Mouse (Mus musculus): ENCODE results near the gene Gm21293. TPM values are rescaled to one million over a fixed set of nuclear protein-coding genes. Genes with fewer than 3 reads are reported as not detected.
"Not testable (repeated sequence)": the region's sequence is repeated elsewhere in the genome, so short reads cannot be mapped to it uniquely, and the experiment has no call there.

The Gm21293 gene
- not detected in 2 replicates for polyA plus RNA-seq (2014; fragmentation: Nextera tagmentation; extraction: Ambion mirVana)

DNA sequence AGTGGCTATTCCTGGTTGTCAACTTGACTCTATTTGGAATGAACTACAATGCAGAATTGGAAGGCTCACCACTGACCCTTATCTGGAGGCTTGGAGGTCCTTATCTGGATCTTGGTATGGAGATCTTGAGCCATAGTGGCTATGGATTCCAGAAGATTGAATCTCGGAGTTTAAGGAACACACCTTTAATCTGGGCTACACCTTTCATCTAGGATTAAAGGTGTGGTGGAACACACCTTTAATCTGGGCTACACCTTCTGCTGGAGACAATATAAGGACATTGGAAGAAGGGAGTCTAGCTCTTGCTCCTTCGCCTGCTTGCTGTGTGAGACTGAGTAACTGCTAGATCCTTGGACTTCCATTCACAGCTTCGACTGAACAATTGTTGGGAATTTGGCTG, at the start of gene Gm21293:
Gene Gm21293 (plus strand): TSS at position 301 of the 400 bp plus-strand sequence.
- not testable (repeated sequence) for H3K36me3 ChIP-seq (ENCODE audit: control insufficient read depth, insufficient read depth, low read length); H3K27ac ChIP-seq (ENCODE audit: low read depth, low read length); H3K9me3 ChIP-seq (ENCODE audit: control insufficient read depth, low read length); H3K4me3 ChIP-seq (ENCODE audit: low read length); H3K9ac ChIP-seq (ENCODE audit: low read depth, low read length); H3K4me1 ChIP-seq (ENCODE audit: control insufficient read depth, insufficient read depth, low read length); H3K4me2 ChIP-seq (replicated peaks; ENCODE audit: low read depth, low read length); ATAC-seq (ENCODE audit: low FRiP score, low TSS enrichment); H3K27me3 ChIP-seq (ENCODE audit: control insufficient read depth, insufficient read depth, low read length)
- no CpG with 5 or more reads among the region's 3 CpGs for WGBS

GRCm38 (mm10) chr10:104110044-104110443, 32.7 kb upstream of the Gm21293 start:
- H3K27me3 ChIP-seq (ENCODE audit: control insufficient read depth, insufficient read depth, low read length) = no peaks in the 10 kb centered on the region
- H3K9me3 ChIP-seq (ENCODE audit: control insufficient read depth, low read length) = no peaks in the 10 kb centered on the region
- H3K9ac ChIP-seq (ENCODE audit: low read depth, low read length) = no peak overlapping the region
- 70% methylated on average over 3 of the region's 3 CpGs for WGBS
- H3K27ac ChIP-seq (ENCODE audit: low read depth, low read length) = no peak overlapping the region
- H3K4me3 ChIP-seq (ENCODE audit: low read length) = no peak overlapping the region
- H3K36me3 ChIP-seq (ENCODE audit: control insufficient read depth, insufficient read depth, low read length) = no peaks in the 10 kb centered on the region
- H3K4me2 ChIP-seq (replicated peaks; ENCODE audit: low read depth, low read length) = no peak overlapping the region
- ATAC-seq (ENCODE audit: low FRiP score, low TSS enrichment) = no peak
- no peaks in the 10 kb centered on the region for H3K4me1 ChIP-seq (ENCODE audit: control insufficient read depth, insufficient read depth, low read length)

GRCm38 (mm10) chr10:104118312-104118711, 24.5 kb upstream of the Gm21293 start:
- Histone ChIP-seq H3K9ac (ENCODE audit: low read depth, low read length) (no peak overlapping the region), H3K27me3 (ENCODE audit: control insufficient read depth, insufficient read depth, low read length) (no peaks in the 10 kb centered on the region), H3K4me3 (ENCODE audit: low read length) (no peak overlapping the region), H3K4me2 (replicated peaks; ENCODE audit: low read depth, low read length) (no peak overlapping the region), H3K4me1 (ENCODE audit: control insufficient read depth, insufficient read depth, low read length) (no peaks in the 10 kb centered on the region), H3K27ac (ENCODE audit: low read depth, low read length) (no peak overlapping the region), H3K36me3 (ENCODE audit: control insufficient read depth, insufficient read depth, low read length) (no peaks in the 10 kb centered on the region), H3K9me3 (ENCODE audit: control insufficient read depth, low read length) (no peaks in the 10 kb centered on the region)
- peak; percentile 72; the same call in 1 of the 2 replicates for ATAC-seq (ENCODE audit: low FRiP score, low TSS enrichment)
- WGBS = 27% methylated on average over 2 of the region's 2 CpGs

DNA sequence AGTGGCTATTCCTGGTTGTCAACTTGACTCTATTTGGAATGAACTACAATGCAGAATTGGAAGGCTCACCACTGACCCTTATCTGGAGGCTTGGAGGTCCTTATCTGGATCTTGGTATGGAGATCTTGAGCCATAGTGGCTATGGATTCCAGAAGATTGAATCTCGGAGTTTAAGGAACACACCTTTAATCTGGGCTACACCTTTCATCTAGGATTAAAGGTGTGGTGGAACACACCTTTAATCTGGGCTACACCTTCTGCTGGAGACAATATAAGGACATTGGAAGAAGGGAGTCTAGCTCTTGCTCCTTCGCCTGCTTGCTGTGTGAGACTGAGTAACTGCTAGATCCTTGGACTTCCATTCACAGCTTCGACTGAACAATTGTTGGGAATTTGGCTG, 8.4 kb downstream of the Gm21293 start, which contains the start of gene Gm6763:
Gene Gm6763 (plus strand): TSS at position 301 of the 400 bp plus-strand sequence.
- not testable (repeated sequence) for H3K36me3 ChIP-seq (ENCODE audit: control insufficient read depth, insufficient read depth, low read length); H3K27ac ChIP-seq (ENCODE audit: low read depth, low read length); H3K9me3 ChIP-seq (ENCODE audit: control insufficient read depth, low read length); H3K4me3 ChIP-seq (ENCODE audit: low read length); H3K4me2 ChIP-seq (replicated peaks; ENCODE audit: low read depth, low read length); H3K4me1 ChIP-seq (ENCODE audit: control insufficient read depth, insufficient read depth, low read length); H3K27me3 ChIP-seq (ENCODE audit: control insufficient read depth, insufficient read depth, low read length); ATAC-seq (ENCODE audit: low FRiP score, low TSS enrichment); H3K9ac ChIP-seq (ENCODE audit: low read depth, low read length)
- no CpG with 5 or more reads among the region's 3 CpGs for WGBS

DNA sequence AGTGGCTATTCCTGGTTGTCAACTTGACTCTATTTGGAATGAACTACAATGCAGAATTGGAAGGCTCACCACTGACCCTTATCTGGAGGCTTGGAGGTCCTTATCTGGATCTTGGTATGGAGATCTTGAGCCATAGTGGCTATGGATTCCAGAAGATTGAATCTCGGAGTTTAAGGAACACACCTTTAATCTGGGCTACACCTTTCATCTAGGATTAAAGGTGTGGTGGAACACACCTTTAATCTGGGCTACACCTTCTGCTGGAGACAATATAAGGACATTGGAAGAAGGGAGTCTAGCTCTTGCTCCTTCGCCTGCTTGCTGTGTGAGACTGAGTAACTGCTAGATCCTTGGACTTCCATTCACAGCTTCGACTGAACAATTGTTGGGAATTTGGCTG, 16.9 kb downstream of the Gm21293 start, which contains the start of gene Gm8764:
Gene Gm8764 (plus strand): TSS at position 301 of the 400 bp plus-strand sequence.
- H3K27me3 ChIP-seq (ENCODE audit: control insufficient read depth, insufficient read depth, low read length); H3K36me3 ChIP-seq (ENCODE audit: control insufficient read depth, insufficient read depth, low read length); H3K9me3 ChIP-seq (ENCODE audit: control insufficient read depth, low read length); H3K9ac ChIP-seq (ENCODE audit: low read depth, low read length); H3K4me2 ChIP-seq (replicated peaks; ENCODE audit: low read depth, low read length); ATAC-seq (ENCODE audit: low FRiP score, low TSS enrichment); H3K27ac ChIP-seq (ENCODE audit: low read depth, low read length); H3K4me3 ChIP-seq (ENCODE audit: low read length); H3K4me1 ChIP-seq (ENCODE audit: control insufficient read depth, insufficient read depth, low read length): not testable (repeated sequence)
- no CpG with 5 or more reads among the region's 3 CpGs for WGBS

GRCm38 (mm10) chr10:104168215-104168614, 25.4 kb downstream of the Gm21293 start, which contains the start of gene Gm21304:
TSS of gene Gm21304 (plus strand) at chr10:104168515.
- ATAC-seq (ENCODE audit: low FRiP score, low TSS enrichment); H3K9ac ChIP-seq (ENCODE audit: low read depth, low read length); H3K36me3 ChIP-seq (ENCODE audit: control insufficient read depth, insufficient read depth, low read length); H3K4me3 ChIP-seq (ENCODE audit: low read length); H3K9me3 ChIP-seq (ENCODE audit: control insufficient read depth, low read length); H3K4me1 ChIP-seq (ENCODE audit: control insufficient read depth, insufficient read depth, low read length); H3K27me3 ChIP-seq (ENCODE audit: control insufficient read depth, insufficient read depth, low read length); H3K27ac ChIP-seq (ENCODE audit: low read depth, low read length); H3K4me2 ChIP-seq (replicated peaks; ENCODE audit: low read depth, low read length): not testable (repeated sequence)
- no CpG with 5 or more reads among the region's 3 CpGs for WGBS

DNA sequence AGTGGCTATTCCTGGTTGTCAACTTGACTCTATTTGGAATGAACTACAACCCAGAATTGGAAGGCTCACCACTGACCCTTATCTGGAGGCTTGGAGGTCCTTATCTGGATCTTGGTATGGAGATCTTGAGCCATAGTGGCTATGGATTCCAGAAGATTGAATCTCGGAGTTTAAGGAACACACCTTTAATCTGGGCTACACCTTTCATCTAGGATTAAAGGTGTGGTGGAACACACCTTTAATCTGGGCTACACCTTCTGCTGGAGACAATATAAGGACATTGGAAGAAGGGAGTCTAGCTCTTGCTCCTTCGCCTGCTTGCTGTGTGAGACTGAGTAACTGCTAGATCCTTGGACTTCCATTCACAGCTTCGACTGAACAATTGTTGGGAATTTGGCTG, 33.9 kb downstream of the Gm21293 start, which contains the start of gene Gm21312:
Gene Gm21312 (plus strand): TSS at position 301 of the 400 bp plus-strand sequence.
- not testable (repeated sequence) for H3K27ac ChIP-seq (ENCODE audit: low read depth, low read length); ATAC-seq (ENCODE audit: low FRiP score, low TSS enrichment); H3K9ac ChIP-seq (ENCODE audit: low read depth, low read length); H3K4me3 ChIP-seq (ENCODE audit: low read length); H3K27me3 ChIP-seq (ENCODE audit: control insufficient read depth, insufficient read depth, low read length); H3K9me3 ChIP-seq (ENCODE audit: control insufficient read depth, low read length); H3K4me2 ChIP-seq (replicated peaks; ENCODE audit: low read depth, low read length); H3K4me1 ChIP-seq (ENCODE audit: control insufficient read depth, insufficient read depth, low read length); H3K36me3 ChIP-seq (ENCODE audit: control insufficient read depth, insufficient read depth, low read length)
- WGBS = no CpG with 5 or more reads among the region's 3 CpGs

DNA sequence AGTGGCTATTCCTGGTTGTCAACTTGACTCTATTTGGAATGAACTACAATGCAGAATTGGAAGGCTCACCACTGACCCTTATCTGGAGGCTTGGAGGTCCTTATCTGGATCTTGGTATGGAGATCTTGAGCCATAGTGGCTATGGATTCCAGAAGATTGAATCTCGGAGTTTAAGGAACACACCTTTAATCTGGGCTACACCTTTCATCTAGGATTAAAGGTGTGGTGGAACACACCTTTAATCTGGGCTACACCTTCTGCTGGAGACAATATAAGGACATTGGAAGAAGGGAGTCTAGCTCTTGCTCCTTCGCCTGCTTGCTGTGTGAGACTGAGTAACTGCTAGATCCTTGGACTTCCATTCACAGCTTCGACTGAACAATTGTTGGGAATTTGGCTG, 42.4 kb downstream of the Gm21293 start, which contains the start of gene Gm20765:
Gene Gm20765 (plus strand): TSS at position 301 of the 400 bp plus-strand sequence.
- H3K4me2 ChIP-seq (replicated peaks; ENCODE audit: low read depth, low read length); H3K9ac ChIP-seq (ENCODE audit: low read depth, low read length); ATAC-seq (ENCODE audit: low FRiP score, low TSS enrichment); H3K27ac ChIP-seq (ENCODE audit: low read depth, low read length); H3K27me3 ChIP-seq (ENCODE audit: control insufficient read depth, insufficient read depth, low read length); H3K4me3 ChIP-seq (ENCODE audit: low read length); H3K9me3 ChIP-seq (ENCODE audit: control insufficient read depth, low read length); H3K4me1 ChIP-seq (ENCODE audit: control insufficient read depth, insufficient read depth, low read length); H3K36me3 ChIP-seq (ENCODE audit: control insufficient read depth, insufficient read depth, low read length): not testable (repeated sequence)
- no CpG with 5 or more reads among the region's 3 CpGs for WGBS

DNA sequence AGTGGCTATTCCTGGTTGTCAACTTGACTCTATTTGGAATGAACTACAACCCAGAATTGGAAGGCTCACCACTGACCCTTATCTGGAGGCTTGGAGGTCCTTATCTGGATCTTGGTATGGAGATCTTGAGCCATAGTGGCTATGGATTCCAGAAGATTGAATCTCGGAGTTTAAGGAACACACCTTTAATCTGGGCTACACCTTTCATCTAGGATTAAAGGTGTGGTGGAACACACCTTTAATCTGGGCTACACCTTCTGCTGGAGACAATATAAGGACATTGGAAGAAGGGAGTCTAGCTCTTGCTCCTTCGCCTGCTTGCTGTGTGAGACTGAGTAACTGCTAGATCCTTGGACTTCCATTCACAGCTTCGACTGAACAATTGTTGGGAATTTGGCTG, 51.0 kb downstream of the Gm21293 start, which contains the start of gene Gm4340:
Gene Gm4340 (plus strand): TSS at position 301 of the 400 bp plus-strand sequence.
- not testable (repeated sequence) for H3K36me3 ChIP-seq (ENCODE audit: control insufficient read depth, insufficient read depth, low read length); H3K9ac ChIP-seq (ENCODE audit: low read depth, low read length); H3K4me2 ChIP-seq (replicated peaks; ENCODE audit: low read depth, low read length); H3K4me3 ChIP-seq (ENCODE audit: low read length); H3K27ac ChIP-seq (ENCODE audit: low read depth, low read length); H3K9me3 ChIP-seq (ENCODE audit: control insufficient read depth, low read length); H3K4me1 ChIP-seq (ENCODE audit: control insufficient read depth, insufficient read depth, low read length); ATAC-seq (ENCODE audit: low FRiP score, low TSS enrichment); H3K27me3 ChIP-seq (ENCODE audit: control insufficient read depth, insufficient read depth, low read length)
- no CpG with 5 or more reads among the region's 3 CpGs for WGBS

All from kidney, embryonic 14.5 days (tissue).